Mouse (Mus musculus) T-cell, adult 2 months (primary cell): ENCODE measurements around the gene Rpl37a.

Experiments
- DNase-seq: peaks from one replicate; pipeline ENCODE4 v3.0.0; 2022; ENCODE audit warnings: low spot score

Gene Rpl37a

GRCm38 (mm10) chr1:72738946-72739680, 28.0 kb downstream of the Rpl37a start:
- no peak for DNase-seq

DNA sequence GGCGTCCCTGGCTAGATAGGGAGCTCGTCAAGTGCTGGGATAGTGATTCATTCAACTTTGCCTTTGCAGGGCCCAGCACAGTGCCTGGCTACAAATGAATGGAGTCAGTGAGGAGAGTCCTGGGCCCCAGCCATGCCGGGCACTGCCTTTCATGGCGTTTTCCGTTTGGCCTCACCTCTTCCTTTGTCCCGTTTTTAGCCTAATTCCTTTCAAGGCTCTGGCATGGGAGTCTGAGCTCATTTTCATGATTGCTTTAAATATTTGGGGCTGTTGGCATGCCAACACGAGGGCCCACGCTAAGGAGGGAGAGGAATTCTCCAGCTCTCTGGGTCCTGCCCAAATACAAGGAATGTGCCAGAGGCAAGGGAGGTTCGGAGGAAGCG, 28.6 kb downstream of the Rpl37a start:
- no peak for DNase-seq

DNA sequence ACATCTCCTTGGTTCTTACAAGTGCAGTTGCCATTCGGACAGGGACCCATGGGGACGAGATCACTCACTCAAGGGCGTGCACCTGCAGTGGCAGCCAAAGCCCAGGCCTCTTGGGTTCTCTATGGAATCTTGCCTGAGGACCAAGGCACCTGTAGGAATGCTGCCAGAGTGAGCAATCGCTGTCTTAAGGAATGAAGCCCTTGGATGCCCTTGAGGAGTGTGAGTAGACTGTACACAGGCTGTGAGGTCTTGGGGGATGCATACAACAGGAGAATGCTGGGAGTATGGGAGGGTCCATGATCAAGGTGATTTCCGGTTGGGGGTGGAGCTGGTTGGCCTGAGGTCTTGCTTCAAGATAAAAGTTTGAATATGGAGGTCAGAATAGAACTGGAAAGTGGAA, 30.3 kb downstream of the Rpl37a start:
- DNase-seq = no peak

DNA sequence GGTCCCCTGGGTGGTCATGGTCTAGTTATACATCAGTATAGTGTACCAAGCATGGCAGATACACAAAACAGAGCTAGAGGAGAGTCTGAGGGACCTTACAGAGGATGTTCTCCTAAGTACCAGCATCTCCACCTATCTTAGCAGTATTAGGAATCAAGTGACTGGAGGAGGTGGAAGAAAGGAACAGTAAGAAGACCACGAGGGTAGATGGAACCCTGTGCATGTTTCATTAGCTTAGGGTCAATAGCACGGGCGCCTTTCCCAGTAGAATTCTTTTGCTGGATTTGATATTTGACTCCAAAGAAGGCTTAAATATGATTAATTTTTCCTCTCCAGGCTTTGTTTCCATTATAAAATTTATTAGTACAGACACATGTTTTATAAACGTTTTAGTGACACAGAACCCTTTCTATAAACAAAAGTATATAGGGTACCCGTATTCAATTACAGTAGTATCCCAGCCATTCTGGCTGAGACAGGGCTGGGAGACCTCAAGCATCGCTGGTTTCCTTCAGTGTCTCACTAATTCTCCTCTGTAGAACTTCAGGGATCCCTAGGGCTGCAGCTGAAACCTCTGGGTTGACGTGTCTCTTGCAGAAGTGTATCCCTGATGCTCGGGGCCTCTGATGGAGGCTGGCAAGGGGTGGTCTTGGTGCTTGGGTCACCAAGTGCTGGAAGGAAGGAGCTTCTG, 33.9 kb downstream of the Rpl37a start:
- no peak for DNase-seq

DNA sequence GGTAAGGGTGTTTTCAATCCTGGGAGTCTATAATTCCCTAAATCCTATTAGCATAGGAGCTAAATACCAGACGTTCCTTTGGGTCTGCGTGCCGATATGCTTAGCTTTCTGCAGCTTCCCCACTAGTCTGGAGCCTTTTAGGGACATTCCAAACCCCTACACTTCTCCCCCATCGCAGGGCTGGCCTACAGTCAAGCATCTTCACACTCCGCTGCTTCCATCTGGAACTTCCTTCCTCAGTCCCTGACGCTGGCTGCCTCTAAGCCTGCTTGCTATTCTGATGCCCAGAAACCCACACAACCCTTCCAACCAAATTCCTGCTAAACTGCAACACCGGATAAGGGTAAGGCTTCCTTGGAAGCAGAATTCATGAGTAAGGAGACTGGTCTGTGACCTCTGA, 35.3 kb downstream of the Rpl37a start:
- no peak for DNase-seq

- DNase-seq = no peak
These were observed 40.3 kb downstream of the Rpl37a start for GRCm38 (mm10) chr1:72751371-72751781.

- DNase-seq = no peak
These were observed 42.1 kb downstream of the Rpl37a start for GRCm38 (mm10) chr1:72753211-72753610.

- no peak for DNase-seq
These were observed 44.1 kb downstream of the Rpl37a start for GRCm38 (mm10) chr1:72755227-72755626.

GRCm38 (mm10) chr1:72755801-72756200, 44.7 kb downstream of the Rpl37a start:
- DNase-seq = no peak

DNA sequence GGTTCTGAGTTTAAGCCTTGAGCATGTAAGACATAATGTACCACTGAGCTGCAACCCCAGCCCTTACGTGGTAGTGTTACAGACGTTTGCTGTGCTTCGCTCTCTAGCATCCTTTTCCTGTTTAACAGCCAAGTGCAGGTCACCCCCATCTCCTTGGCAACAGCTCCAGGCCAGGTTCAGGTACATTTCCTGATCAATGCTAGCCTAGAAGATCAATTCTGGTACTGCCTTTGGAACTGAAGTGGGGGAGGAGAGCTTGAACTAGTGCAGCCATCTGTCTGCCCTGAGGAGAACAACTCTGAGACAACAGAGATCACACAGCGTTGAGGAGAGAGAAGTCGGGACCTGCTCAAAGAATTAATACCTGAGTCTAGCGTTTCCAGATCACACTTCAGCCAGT, 48.7 kb downstream of the Rpl37a start:
- DNase-seq = no peak
